Mouse (Mus musculus) erythroblast, embryonic 14.5 days (primary cell): Measurements from ENCODE around the gene Rgcc. TPM values are rescaled to one million over a fixed set of nuclear protein-coding genes. Genes with fewer than 3 reads are reported as not detected.

Source experiments
- H3K27me3 ChIP-seq: 2 replicates; pipeline ENCODE4 v1.6.1; 2012; ENCODE audit warnings: inconsistent platforms; ENCODE audit not compliant: control insufficient read depth
- H3K36me3 ChIP-seq: 2 replicates; pipeline ENCODE4 v1.6.1; 2012; ENCODE audit warnings: mild to moderate bottlenecking, inconsistent platforms; ENCODE audit not compliant: control insufficient read depth
- H3K4me1 ChIP-seq: 2 replicates; pipeline ENCODE4 v1.6.1; 2012; ENCODE audit warnings: inconsistent platforms; ENCODE audit not compliant: control insufficient read depth
- H3K4me3 ChIP-seq: replicated peaks from 2 replicates; pipeline ENCODE3; 2012; ENCODE audit warnings: moderate library complexity, mild to moderate bottlenecking, inconsistent platforms
- H3K9me3 ChIP-seq: 2 replicates; pipeline ENCODE4 v1.6.1; 2012; ENCODE audit warnings: low read length, inconsistent platforms, mixed read lengths; ENCODE audit not compliant: control insufficient read depth
- GATA1 ChIP-seq: IDR thresholded peaks from 2 replicates; pipeline ENCODE4 v1.6.1; 2012; ENCODE audit warnings: low read length, inconsistent platforms, mixed read lengths
- TAL1 ChIP-seq: IDR thresholded peaks from 3 replicates; pipeline ENCODE4 v1.6.1; 2012; ENCODE audit warnings: low read length, inconsistent platforms, mixed read lengths
- polyA plus RNA-seq: library from polyadenylated mRNA; stranded (reverse); fragments of >175 nt; gene quantifications from 2 replicates; pipeline ENCODE4 v1.2.3, GENCODE M21; 2012

The Rgcc gene
- polyA plus RNA-seq, 1 experiment: 77.8 TPM

DNA sequence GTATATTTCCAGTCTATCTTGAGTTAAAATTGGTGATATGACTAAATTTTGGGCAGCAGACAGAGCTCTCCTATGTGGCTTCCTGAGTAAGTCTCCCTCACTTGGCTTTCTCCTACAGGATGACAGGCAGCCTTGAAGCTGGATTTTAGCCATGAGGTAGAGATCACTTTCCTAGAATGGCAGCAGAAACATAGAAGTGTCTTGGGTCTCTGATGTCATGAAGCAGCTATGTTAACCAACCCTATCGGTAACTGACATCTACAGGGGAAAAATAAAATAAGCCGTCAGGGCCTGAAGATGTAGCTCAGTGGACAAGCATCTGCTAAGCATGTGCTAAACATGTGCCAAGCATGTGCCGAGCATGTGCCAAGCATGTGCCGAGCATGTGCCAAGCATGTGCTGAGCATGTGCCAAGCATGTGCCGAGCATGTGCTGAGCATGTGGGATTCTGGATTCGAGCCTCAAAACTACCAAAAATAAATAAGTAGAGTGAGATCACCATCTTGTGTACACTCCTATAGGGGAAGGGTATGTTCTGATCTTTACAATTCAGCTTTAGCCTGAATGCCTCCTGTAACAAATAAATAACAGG, 3.5 kb upstream of the Rgcc start:
- TF ChIP-seq TAL1: no peak
- no peak for TF ChIP-seq GATA1
- H3K9me3 ChIP-seq: peaks cover 44% of the 10 kb centered on the region
- H3K27me3 ChIP-seq: peaks cover 8% of the 10 kb centered on the region; the same call in 1 of the 2 replicates
- H3K4me3 ChIP-seq: no peak overlapping the region
- peaks cover 49% of the 10 kb centered on the region for H3K36me3 ChIP-seq
- peaks cover 80% of the 10 kb centered on the region for H3K4me1 ChIP-seq

DNA sequence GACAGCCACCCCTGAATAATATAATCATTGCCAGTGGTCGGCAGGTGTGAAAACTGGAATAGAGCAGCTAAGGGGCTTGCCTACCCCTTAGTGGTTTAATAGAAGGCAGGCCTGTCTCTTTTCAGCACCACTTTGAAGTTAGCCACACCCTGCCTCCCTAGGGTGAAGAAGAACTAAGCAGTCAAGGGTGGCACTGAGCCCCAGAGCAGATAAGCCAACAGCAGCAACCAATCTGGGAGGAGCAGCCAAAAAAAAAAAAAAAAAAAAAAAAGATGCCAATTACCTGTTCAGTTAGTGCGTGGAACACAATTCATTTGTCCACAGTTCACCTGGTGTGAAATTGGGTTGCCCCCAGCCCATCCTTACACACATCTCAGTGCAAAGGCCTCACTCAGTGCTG, 1.7 kb upstream of the Rgcc start:
- H3K27me3 ChIP-seq: peaks cover 12% of the 10 kb centered on the region; the same call in 1 of the 2 replicates
- peaks cover 44% of the 10 kb centered on the region for H3K9me3 ChIP-seq
- peaks cover 68% of the 10 kb centered on the region for H3K36me3 ChIP-seq
- H3K4me1 ChIP-seq: peaks cover 80% of the 10 kb centered on the region
- TF ChIP-seq TAL1 (no peak), GATA1 (peak; percentile 79)
- peak overlapping the region; percentile 19 for H3K4me3 ChIP-seq

DNA sequence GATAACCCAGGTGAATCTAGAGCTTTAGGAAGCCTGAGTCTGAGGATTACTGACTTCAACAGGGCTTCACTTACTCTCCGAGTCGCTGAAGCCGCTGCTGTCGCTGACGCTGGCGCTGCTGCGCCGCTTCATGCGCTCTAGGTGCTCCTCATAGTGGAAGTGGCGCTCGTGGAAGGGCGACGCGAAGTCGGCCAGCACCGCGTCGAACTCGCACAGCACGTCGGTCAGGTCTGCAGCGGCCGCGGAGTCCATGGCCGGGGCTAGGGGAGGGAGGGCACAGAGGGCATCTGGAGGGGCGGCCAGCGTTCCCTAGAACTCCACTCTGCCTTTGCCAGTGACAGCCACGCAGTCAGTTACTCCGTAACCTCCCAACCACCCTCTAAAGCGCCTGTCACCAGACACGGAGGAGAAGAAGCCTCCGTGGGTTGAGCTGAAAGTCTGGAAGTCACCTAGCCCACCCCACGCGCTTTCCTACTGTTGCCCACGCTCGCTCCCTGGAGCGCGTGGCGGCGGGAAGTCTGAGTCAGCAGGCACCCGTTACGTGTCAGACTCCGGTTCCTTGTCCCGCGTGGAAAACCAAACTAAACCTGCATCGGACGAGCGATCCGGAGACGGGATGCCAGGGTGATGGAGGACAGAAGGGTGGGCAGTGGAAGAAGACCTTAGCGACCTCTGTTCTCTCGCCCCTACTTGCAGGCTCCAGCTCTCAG, 649 bp downstream of the Rgcc start:
- TF ChIP-seq GATA1: no peak
- no peak for TF ChIP-seq TAL1
- Histone ChIP-seq H3K9me3 (peaks cover 31% of the 10 kb centered on the region), H3K4me3 (peak overlapping the region; percentile 74), H3K36me3 (peaks cover 78% of the 10 kb centered on the region), H3K27me3 (peaks cover 12% of the 10 kb centered on the region; the same call in 1 of the 2 replicates), H3K4me1 (peaks cover 76% of the 10 kb centered on the region)

DNA sequence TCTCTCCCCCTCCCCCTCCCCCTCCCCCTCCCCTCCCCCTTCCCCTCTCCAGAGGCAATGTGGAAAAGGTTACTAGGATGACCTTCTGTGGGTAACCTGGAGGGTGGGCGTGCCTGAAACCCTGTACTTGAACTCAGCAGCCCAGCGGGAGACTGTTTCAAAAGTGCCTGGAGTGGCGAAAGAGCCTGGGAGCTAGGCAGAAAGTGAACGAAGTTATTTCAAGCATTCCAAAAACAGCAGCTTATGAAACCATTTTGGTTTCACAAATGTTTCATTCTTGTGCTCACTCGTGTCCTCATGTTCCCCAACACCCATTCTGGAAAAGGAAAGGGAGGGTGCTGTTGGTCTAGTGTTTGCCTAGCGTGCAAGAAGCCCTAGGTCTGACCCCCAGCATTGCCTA, 1.6 kb downstream of the Rgcc start:
- H3K9me3 ChIP-seq: peaks cover 21% of the 10 kb centered on the region
- TF ChIP-seq GATA1: no peak
- TF ChIP-seq TAL1: no peak
- peaks cover 9% of the 10 kb centered on the region; the same call in 1 of the 2 replicates for H3K27me3 ChIP-seq
- peaks cover 78% of the 10 kb centered on the region for H3K36me3 ChIP-seq
- peaks cover 78% of the 10 kb centered on the region for H3K4me1 ChIP-seq
- H3K4me3 ChIP-seq: peak overlapping the region; percentile 74

DNA sequence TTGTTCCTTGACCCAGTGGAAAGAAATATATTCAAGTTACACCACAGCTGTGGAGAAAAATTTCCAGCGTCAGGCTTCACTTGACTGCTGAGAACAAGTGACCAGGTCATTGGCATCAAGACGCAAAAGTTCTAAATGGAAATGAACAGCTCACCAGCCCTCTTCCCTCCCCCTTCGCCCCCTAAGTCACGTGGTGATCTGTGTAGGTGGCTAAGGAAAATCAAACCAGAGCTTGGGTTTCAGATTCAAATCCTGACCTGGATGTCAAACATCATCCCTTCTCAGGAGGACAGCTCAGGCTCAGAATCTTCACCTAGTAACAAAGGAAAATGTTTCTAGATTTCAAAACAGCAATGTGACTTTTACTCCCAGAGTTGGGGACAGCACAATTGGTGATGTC, 2.2 kb downstream of the Rgcc start:
- Histone ChIP-seq H3K9me3 (peaks cover 16% of the 10 kb centered on the region), H3K4me3 (peak overlapping the region; percentile 74), H3K36me3 (peaks cover 81% of the 10 kb centered on the region), H3K27me3 (peaks cover 9% of the 10 kb centered on the region; the same call in 1 of the 2 replicates), H3K4me1 (peaks cover 79% of the 10 kb centered on the region)
- TF ChIP-seq GATA1 (no peak), TAL1 (no peak)

DNA sequence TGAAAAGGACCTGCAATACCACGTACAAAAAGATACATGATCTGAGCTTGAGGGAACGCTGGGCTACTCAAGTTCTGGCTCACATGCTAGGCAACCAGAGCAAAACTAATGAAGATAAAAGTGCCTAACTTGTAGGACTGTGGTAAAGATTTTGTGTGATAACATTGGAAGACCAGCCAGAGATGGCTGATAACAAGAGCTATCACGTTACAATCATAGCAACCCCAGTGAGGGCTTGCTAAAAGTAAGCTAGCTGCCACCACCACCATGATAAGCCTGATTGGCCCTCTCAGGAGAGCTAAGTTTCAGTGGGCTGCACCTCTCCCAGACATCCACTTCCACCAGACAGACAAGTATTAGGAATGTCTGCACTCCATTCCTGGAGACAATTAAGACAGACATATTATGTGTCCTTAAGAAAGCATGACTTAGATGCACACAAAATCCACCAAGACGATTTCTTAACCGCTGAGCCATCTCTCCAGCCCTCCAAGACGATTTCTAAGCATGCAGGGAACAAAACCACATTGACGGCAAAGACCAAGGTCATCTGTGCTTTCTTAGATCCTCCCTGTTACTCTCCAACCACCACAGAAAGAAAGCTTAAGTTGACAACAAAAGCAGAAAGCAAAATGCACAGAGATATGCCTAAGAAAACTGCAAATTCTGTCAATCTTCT, 3.0 kb downstream of the Rgcc start:
- H3K4me3 ChIP-seq: peak overlapping the region; percentile 74
- peaks cover 83% of the 10 kb centered on the region for H3K36me3 ChIP-seq

DNA sequence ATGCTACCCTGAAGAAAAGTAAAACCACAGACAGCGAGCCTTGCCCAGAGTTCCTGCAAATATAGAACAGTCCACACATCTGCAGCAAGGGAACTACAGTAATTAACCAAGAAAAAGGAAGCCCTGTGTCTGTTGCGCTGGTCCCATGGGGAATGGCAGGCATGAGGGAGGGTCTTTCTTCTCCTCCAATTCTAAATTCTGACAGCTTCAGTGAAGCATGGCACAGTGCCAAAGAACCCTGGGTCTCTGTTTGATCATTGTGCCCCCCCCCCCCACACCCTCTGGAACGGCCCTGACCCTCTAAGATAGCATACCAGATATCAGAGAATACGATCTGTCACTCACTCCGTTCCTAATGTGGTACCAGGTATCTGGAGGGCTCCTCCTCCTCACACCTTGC, 4.6 kb downstream of the Rgcc start:
- no peak for TF ChIP-seq TAL1
- TF ChIP-seq GATA1: no peak
- no peaks in the 10 kb centered on the region; the same call in 1 of the 2 replicates for H3K9me3 ChIP-seq
- peaks cover 92% of the 10 kb centered on the region for H3K36me3 ChIP-seq
- H3K4me3 ChIP-seq: peak overlapping the region; percentile 74
- peaks cover 79% of the 10 kb centered on the region for H3K4me1 ChIP-seq
- peaks cover 9% of the 10 kb centered on the region; the same call in 1 of the 2 replicates for H3K27me3 ChIP-seq

More for the DNA sequence above, 3.0 kb downstream of the Rgcc start:
- Histone ChIP-seq H3K9me3 (peaks cover 9% of the 10 kb centered on the region), H3K4me1 (peaks cover 79% of the 10 kb centered on the region), H3K27me3 (peaks cover 9% of the 10 kb centered on the region; the same call in 1 of the 2 replicates)
- TF ChIP-seq TAL1 (no peak), GATA1 (peak; percentile 51; the same call in 1 of the 2 replicates)

DNA sequence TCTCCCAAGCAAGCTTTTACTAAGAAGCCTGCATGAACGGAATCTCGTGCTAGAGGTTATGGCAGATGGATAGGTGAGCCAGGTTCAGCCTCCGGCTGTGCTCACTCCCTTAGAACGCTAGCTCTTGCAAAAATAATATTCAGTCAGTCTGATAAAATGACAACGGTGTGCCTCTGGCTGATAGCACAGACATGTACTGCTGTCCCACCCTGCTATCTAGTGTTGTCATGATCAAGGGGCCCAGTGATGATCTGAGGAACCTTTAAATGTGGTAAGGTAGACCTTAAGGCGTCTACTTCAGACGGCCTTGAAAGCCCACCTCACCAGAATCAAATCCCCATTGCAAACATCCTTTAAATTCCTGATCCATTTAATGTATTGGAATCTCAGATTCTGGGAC, 5.2 kb downstream of the Rgcc start:
- TF ChIP-seq GATA1 (peak; percentile 73), TAL1 (peak; percentile 50)
- Histone ChIP-seq H3K4me1 (peaks cover 81% of the 10 kb centered on the region), H3K36me3 (peaks cover 99% of the 10 kb centered on the region), H3K9me3 (no peaks in the 10 kb centered on the region), H3K4me3 (peak overlapping the region; percentile 74), H3K27me3 (peaks cover 9% of the 10 kb centered on the region; the same call in 1 of the 2 replicates)

DNA sequence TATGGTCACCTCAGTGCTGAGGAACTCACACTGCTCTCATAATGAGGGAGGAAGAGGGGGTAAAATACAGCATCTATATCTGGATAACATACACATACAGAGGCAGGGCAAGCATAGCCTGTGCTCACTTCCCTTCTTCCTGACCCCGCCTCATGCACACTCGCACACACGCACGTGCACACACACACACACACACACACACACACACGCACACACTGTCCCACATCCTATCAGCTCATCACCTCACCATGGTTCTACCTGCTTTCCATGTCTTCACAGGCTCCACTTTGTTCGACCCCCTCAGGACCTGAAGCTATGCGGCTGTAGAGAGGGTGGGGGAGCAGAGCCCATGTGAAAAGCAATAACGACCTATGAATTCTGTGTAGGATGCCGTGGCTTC, 5.9 kb downstream of the Rgcc start:
- peaks cover 6% of the 10 kb centered on the region; the same call in 1 of the 2 replicates for H3K27me3 ChIP-seq
- peak overlapping the region; percentile 74 for H3K4me3 ChIP-seq
- H3K4me1 ChIP-seq: peaks cover 87% of the 10 kb centered on the region
- no peak for TF ChIP-seq GATA1
- TF ChIP-seq TAL1: no peak
- H3K36me3 ChIP-seq: peaks cover 99% of the 10 kb centered on the region
- no peaks in the 10 kb centered on the region for H3K9me3 ChIP-seq
